Mouse (Mus musculus): ENCODE results near the gene Ccdc152. TPM values are rescaled to one million over a fixed set of nuclear protein-coding genes. Genes with fewer than 3 reads are reported as not detected.

Gene Ccdc152
- total RNA-seq, 1 experiment from 2014 or later, result 10.9 TPM

DNA sequence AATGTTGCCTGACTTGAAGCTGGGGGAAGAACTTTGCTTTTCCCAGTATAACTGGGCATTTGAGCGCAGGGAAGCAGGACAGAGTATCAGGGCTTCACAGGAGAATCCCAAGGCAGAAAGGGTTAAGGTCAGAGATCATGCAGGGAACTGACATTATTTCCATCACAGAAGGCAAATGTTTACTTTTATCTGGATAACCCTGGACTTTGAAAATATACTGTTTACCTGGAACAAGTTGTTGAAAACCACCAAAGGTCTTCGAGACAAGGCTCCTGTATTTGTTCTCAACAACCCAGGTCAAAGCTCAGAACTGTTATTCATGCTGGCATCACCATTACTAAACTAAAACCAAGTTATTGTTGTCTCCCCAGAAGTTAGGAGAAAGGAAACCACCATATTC lies 67.0 kb downstream of the Ccdc152 start:
- no peak for ATAC-seq (replicated peaks; ENCODE audit: insufficient number of reproducible peaks, low FRiP score, low TSS enrichment, poor library complexity, severe bottlenecking)

DNA sequence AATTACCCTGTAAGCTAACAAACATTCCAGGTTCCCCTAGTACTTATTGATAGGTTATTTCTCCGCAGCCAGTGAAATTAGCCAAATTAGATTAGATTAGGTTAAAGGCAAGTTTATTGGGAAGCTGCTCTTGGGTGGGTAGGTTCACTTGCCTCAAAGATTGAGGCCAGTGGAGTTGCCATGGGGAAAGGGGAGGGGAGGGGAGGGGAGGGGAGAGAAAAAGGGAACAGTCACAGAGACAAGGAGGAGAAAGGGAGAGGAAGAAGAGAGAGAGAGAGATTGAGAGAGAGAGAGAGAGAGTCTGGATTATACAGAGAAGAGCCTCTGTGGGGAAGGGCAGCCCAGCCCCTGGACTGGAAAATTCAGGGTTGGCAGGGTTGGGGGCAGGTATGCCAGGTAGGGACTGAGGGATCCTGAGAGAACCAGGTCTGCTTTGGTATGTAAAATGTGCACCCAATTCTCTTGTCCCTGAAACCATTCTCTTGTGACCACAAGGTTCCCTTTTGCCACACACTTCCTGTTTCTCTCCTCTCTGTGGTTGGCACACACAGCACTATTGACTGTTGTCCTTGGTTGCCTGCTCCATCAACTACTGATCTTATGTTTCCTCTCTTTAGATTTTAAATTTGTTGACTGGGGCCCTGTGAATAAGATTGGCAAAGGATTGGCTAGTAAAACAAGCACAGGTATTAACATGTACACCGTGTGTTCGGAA lies 69.3 kb downstream of the Ccdc152 start:
- peak; percentile 94 for ATAC-seq (replicated peaks; ENCODE audit: insufficient number of reproducible peaks, low FRiP score, low TSS enrichment, poor library complexity, severe bottlenecking)

DNA sequence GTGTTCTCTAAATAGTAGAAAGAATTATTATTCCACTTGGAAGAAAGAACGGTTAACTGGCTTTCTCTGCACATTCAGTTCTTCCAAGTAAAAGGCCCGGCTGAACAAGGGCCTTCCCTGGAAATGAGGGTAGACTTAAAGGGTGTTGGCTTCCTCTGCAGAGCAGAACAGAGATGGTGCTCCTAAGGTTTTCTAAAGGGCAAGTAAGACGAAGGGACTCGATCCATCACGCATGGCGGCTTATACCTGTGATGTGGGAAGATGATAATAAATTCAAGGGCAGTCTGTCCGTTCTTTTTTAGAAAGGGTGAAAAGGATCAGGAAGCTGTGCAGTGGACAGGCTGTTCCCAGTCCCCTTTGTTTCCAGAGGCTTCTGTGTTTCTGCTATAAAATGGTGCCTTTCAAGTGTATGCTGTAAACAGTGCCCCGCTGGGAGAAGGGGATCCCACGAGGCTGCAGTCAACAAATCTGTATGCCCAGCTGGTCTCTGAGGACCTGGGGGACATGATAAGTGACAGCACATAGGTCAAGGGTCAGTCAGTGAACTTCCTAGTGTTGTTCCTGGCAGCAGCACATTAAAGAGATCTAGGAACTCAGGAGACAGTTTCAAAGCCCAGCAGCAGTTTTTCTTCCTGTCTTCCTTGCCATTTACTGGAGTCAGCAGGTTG lies 71.0 kb downstream of the Ccdc152 start:
- no peak for ATAC-seq (replicated peaks; ENCODE audit: insufficient number of reproducible peaks, low FRiP score, low TSS enrichment, poor library complexity, severe bottlenecking)

DNA sequence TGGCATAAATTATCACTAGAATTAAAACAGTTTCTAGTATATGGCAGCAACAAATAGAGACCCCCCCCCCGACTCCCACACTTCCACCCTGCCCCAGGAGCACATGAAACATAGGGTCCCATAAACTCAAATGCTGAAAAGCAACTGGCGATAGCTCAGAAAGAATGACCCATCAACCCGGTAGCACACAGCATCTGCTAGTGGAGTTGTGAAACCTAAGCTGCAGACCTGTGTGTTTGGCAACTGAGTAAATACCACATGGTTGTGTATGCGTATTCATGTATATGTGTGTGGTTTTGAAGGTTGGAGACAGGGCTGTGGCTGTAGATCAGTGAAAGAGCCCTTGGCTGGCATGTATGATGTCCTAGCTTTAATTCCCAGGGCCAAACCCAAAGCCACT lies 72.3 kb downstream of the Ccdc152 start:
- no peak for ATAC-seq (replicated peaks; ENCODE audit: insufficient number of reproducible peaks, low FRiP score, low TSS enrichment, poor library complexity, severe bottlenecking)

Other genes starting within 250 kb of the Ccdc152 start
- 257 to 287 TPM (median 259 TPM) in 3 replicates for gene Selenop, start 35.0 kb downstream of the Ccdc152 start, total RNA-seq (2017)